Mouse (Mus musculus) frontal cortex, postnatal 10 days (tissue): Measurements from ENCODE around the gene Rdh9.

Experiments
- DNase-seq, 2 experiments: peaks; one replicate each; pipeline ENCODE4 v3.0.0; 2022; ENCODE audit warnings: low spot score in 2 of 2, mixed read lengths in 1 of 2

Rdh9 gene

GRCm38 (mm10) chr10:127840776-127841175 is 64.6 kb downstream of the Rdh9 start:
- no peak for DNase-seq
